Mouse (Mus musculus): ENCODE measurements around the gene Spindoc. TPM values are rescaled to one million over a fixed set of nuclear protein-coding genes. Genes with fewer than 3 reads are reported as not detected.
"Not testable (repeated sequence)": the region's sequence is repeated elsewhere in the genome, so short reads cannot be mapped to it uniquely, and the experiment has no call there.

Gene Spindoc
- polyA plus RNA-seq, 1 experiment = 49.2 TPM

DNA sequence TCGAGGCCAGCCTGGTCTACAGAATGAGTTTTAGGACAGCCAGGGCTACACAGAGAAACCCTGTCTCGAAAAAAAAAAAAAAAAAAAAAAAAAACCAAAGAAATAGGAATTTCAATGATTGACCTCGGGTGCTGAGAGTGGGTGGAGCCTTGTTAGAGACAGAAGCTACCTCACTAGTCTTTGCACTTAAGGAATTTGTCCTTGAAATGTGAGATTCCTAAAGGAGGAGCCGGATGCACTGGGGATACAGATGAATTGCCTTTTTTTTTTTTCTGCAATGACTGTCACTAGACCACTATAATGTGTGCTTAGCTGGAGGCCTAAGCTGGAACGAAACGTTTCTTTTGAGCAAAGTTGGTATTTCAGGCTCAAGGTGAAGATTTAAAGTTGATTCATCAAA is 5.7 kb upstream of the Spindoc start:
- no peak for DNase-seq (ENCODE audit: low read depth)
- TF ChIP-seq POLR2A (IDR thresholded peaks at IDR 0.05; ENCODE audit: borderline replicate concordance, extremely low read depth, insufficient read depth, insufficient read length, poor library complexity, severe bottlenecking) (no peak), CTCF (IDR thresholded peaks at IDR 0.05; ENCODE audit: borderline replicate concordance, extremely low read depth, insufficient read depth, insufficient read length) (no peak)

GRCm38 (mm10) chr19:7386042-7386441 is 3.2 kb upstream of the Spindoc start:
- no peak for TF ChIP-seq CTCF (IDR thresholded peaks at IDR 0.05; ENCODE audit: borderline replicate concordance, extremely low read depth, insufficient read depth, insufficient read length)
- no peak for TF ChIP-seq POLR2A (IDR thresholded peaks at IDR 0.05; ENCODE audit: borderline replicate concordance, extremely low read depth, insufficient read depth, insufficient read length, poor library complexity, severe bottlenecking)
- peak; percentile 47 for DNase-seq (ENCODE audit: low read depth)

- DNase-seq (ENCODE audit: low read depth) = peak; percentile 77
- TF ChIP-seq CTCF (IDR thresholded peaks at IDR 0.05; ENCODE audit: borderline replicate concordance, extremely low read depth, insufficient read depth, insufficient read length) (no peak), POLR2A (IDR thresholded peaks at IDR 0.05; ENCODE audit: borderline replicate concordance, extremely low read depth, insufficient read depth, insufficient read length, poor library complexity, severe bottlenecking) (no peak)
These were observed 419 bp downstream of the Spindoc start for GRCm38 (mm10) chr19:7382248-7382902.

DNA sequence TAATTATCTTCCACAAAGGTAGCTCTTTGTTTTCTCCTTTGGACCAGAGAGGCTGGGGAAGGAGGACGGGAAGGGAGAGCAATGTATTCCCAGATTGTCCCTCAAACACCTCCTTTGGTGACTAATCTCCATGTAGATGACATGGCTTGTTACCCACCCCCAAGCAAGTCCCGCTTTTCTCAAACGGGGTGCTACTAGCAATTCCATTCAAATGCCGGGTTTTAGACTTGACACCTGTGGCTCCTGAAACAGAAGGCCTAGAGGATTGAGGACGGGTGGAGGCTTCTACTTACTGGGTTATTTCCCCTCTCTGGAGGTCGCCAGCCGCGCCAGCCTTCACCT is 917 bp downstream of the Spindoc start:
- TF ChIP-seq POLR2A (IDR thresholded peaks at IDR 0.05; ENCODE audit: borderline replicate concordance, extremely low read depth, insufficient read depth, insufficient read length, poor library complexity, severe bottlenecking) = no peak
- no peak for TF ChIP-seq CTCF (IDR thresholded peaks at IDR 0.05; ENCODE audit: borderline replicate concordance, extremely low read depth, insufficient read depth, insufficient read length)

GRCm38 (mm10) chr19:7377639-7378038 is 5.2 kb downstream of the Spindoc start:
- DNase-seq (ENCODE audit: low read depth) = no peak

More for the DNA sequence above, 917 bp downstream of the Spindoc start:
- DNase-seq (ENCODE audit: low read depth) = no peak

GRCm38 (mm10) chr19:7374491-7374890 is 8.3 kb downstream of the Spindoc start:
- TF ChIP-seq POLR2A (IDR thresholded peaks at IDR 0.05; ENCODE audit: borderline replicate concordance, extremely low read depth, insufficient read depth, insufficient read length, poor library complexity, severe bottlenecking) (no peak), CTCF (IDR thresholded peaks at IDR 0.05; ENCODE audit: borderline replicate concordance, extremely low read depth, insufficient read depth, insufficient read length) (no peak)
- no peak for DNase-seq (ENCODE audit: low read depth)

More at GRCm38 (mm10) chr19:7377639-7378038, 5.2 kb downstream of the Spindoc start:
- TF ChIP-seq POLR2A (IDR thresholded peaks at IDR 0.05; ENCODE audit: borderline replicate concordance, extremely low read depth, insufficient read depth, insufficient read length, poor library complexity, severe bottlenecking) (no peak), CTCF (IDR thresholded peaks at IDR 0.05; ENCODE audit: borderline replicate concordance, extremely low read depth, insufficient read depth, insufficient read length) (no peak)

DNA sequence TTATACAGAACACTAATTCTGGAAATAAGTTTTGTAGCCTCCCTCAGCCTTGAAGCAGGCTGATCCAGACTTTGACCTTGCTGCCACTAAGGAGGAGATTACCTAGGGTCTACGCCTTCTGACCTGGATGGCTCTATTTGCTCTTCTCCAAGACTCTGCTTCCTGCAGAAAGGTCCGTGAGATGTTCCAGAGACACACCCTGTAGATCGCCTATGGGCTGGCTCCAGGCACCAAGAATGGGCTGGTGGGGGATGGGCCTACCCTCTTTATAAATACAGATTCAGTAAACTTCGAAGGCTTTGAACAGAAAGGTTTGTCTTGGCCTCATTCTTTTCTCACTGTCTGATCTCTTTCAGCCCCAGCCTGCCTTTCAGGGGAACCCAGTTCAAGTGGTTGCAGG is 13.3 kb downstream of the Spindoc start:
- not testable (repeated sequence) for DNase-seq (ENCODE audit: low read depth)

- no peak for DNase-seq (ENCODE audit: low read depth)
- no peak for TF ChIP-seq CTCF (IDR thresholded peaks at IDR 0.05; ENCODE audit: borderline replicate concordance, extremely low read depth, insufficient read depth, insufficient read length)
- TF ChIP-seq POLR2A (IDR thresholded peaks at IDR 0.05; ENCODE audit: borderline replicate concordance, extremely low read depth, insufficient read depth, insufficient read length, poor library complexity, severe bottlenecking) = no peak
These were observed 29.2 kb downstream of the Spindoc start for GRCm38 (mm10) chr19:7353636-7354035.

DNA sequence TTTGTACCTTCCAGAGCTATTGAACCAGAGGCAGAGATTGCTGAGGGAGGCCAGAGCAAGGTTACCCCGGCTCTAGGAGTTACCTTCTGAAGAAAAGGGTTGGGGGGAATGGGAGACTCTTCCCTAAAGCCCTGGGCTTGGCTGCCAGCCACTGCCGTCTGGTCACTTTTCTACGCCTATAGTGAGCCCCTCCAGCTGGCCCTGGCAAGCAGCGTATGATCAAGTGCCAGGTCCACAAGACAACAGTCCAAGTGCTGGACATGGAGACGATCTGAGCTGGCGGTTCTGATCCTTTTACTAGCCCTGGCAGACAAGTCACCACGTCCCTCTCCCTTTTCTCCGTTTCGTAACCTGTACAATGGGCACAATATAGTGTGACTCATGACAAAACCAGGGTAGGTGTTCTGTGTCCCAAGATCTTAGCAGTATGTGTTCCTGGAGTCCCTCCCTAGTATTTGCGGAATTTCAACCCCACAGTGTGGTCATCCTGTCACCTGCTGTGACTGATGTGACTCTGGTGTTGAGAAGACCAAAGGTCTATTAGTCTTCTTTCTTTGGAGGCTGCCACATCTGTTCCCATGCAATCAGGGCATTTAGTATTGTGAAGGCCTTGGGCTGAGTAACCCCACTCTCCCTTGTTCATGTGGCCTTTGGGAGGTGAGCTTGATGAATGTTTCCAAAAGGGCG is 29.8 kb downstream of the Spindoc start:
- no peak for TF ChIP-seq CTCF (IDR thresholded peaks at IDR 0.05; ENCODE audit: borderline replicate concordance, extremely low read depth, insufficient read depth, insufficient read length)
- no peak for TF ChIP-seq POLR2A (IDR thresholded peaks at IDR 0.05; ENCODE audit: borderline replicate concordance, extremely low read depth, insufficient read depth, insufficient read length, poor library complexity, severe bottlenecking)
- peak; percentile 55 for DNase-seq (ENCODE audit: low read depth)

DNA sequence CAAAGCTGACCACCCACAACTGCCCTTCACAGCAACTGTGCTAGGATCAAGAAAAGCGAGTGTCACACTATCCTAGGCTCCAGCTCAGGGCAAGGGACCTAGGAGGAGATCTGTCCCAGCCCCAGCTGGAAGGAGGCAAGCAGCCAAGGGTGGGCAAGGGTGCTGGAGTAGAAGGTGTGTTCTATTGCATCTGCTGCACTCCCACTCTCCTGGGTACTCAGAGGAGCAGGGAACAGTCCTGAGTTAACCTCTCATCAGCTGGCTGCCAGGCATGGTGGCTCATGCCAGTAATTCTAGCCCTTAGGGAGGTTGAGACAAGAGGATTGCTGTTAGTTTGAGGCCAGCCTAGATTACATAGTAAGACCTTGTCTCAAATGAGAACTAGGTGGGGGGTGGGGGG is 32.8 kb downstream of the Spindoc start:
- no peak for TF ChIP-seq POLR2A (IDR thresholded peaks at IDR 0.05; ENCODE audit: borderline replicate concordance, extremely low read depth, insufficient read depth, insufficient read length, poor library complexity, severe bottlenecking)
- no peak for TF ChIP-seq CTCF (IDR thresholded peaks at IDR 0.05; ENCODE audit: borderline replicate concordance, extremely low read depth, insufficient read depth, insufficient read length)
- no peak for DNase-seq (ENCODE audit: low read depth)

DNA sequence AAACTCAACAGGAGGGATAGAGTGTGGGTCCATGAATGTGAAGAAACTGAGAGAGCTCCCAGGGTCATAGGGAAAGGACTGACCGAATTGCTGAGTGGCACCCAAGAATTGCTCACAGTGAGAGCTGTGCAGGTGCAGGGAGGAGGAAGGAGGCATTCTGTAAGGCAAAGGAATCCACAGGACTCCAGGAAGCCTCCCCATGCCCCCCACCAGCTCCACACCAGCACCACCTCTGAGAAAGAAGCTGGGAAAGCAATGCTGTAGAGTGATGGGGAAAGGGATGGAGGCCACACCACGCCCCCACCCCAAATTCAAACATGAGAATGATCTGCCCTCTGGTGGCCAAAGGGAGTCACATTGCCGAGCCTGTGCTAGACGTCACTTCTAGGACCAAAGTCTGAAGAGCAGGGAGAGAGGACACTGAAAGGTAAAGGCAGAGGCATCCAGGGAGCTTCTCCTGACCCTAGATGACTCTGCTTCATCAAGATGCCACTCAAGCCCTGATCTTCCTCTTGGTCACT is 37.5 kb downstream of the Spindoc start:
- peak; percentile 77 for DNase-seq (ENCODE audit: low read depth)
- TF ChIP-seq CTCF (IDR thresholded peaks at IDR 0.05; ENCODE audit: borderline replicate concordance, extremely low read depth, insufficient read depth, insufficient read length) (peak; percentile 88), POLR2A (IDR thresholded peaks at IDR 0.05; ENCODE audit: borderline replicate concordance, extremely low read depth, insufficient read depth, insufficient read length, poor library complexity, severe bottlenecking) (no peak)

GRCm38 (mm10) chr19:7342646-7343045 is 40.1 kb downstream of the Spindoc start:
- DNase-seq (ENCODE audit: low read depth) = no peak
- TF ChIP-seq CTCF (IDR thresholded peaks at IDR 0.05; ENCODE audit: borderline replicate concordance, extremely low read depth, insufficient read depth, insufficient read length) (no peak), POLR2A (IDR thresholded peaks at IDR 0.05; ENCODE audit: borderline replicate concordance, extremely low read depth, insufficient read depth, insufficient read length, poor library complexity, severe bottlenecking) (no peak)

Measured in brain, embryonic 14.5 days (tissue).